Mouse (Mus musculus) retina, embryonic 14.5 days (tissue): ENCODE measurements around the gene Agtrap.

Experiments
- DNase-seq: peaks from one replicate; pipeline ENCODE4 v3.0.0-alpha.2; 2015; ENCODE audit warnings: low spot score

Gene Agtrap

DNA sequence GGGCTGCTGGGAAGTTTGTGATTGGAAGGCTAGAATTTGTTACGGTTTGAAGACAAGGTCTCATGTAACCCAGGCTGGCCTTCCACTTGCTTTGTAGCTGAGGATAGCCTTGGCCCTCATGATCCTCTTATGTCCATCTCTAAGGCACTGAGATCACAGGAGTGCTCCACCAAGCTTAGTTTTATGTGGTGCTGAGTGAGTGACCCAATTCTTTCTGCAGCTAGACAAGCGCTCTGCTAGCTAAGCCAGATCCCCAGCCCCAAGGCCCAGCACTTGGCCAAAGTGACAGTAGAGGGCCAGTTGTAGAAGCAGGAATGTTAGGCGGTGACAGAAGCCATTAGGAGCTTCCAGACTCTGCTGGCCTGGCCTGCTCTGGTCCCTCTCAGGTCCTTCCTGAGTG, 16.3 kb upstream of the Agtrap start:
- DNase-seq = no peak

DNA sequence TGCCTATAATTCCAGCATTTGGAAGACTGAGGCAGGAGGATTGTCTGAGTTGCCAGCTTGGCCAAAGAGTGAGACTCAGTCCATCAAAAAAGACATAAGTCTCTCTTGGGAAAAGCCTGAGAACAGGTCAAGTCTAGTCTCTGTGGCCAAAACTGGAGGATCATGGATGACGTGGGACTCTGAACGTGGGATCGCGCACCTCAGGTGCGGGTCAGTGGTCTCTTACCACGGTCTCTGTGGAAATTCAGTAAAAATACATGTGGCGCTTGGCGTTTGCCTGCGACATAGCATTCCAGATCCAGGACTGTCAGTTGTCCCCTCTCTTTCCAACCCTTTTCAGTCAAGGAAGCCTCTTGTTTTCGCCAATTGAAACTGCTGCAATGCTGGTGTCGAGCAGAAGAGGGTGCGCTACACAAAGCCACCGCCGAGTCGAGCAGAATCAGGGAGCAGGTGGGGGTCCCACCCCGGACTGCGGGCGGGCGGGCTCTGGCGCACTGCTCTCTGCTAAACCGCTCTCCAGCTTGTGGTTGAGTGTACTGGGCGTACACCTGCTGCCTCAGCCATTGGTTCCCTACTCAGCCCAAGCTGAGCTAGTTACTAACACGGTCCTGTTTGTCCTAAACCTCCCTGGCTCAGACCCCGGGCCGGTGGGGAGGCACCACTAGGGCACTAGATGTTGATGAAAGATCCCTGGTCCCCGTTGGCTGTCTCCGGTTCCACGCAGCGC, 14.1 kb upstream of the Agtrap start:
- peak; percentile 73 for DNase-seq

DNA sequence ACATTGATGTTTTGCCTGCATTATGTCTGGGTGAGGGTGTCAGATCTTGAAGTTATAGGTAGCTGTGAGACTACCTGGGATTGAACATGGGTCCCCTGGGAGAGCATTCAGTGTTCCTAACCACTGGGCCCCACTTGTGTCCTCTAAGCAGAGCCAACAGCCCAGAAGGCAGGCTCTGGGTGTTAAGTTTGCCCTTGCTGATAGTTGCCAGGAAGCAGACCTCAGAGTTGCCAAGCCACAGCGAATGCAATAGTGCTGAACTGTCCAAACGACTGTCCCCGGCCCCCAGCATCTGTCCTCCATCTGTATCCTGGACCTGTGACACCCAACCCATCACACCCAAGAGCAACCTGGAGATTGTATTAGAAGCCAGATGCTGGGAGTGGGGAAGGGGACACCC, 10.8 kb upstream of the Agtrap start:
- DNase-seq = no peak

DNA sequence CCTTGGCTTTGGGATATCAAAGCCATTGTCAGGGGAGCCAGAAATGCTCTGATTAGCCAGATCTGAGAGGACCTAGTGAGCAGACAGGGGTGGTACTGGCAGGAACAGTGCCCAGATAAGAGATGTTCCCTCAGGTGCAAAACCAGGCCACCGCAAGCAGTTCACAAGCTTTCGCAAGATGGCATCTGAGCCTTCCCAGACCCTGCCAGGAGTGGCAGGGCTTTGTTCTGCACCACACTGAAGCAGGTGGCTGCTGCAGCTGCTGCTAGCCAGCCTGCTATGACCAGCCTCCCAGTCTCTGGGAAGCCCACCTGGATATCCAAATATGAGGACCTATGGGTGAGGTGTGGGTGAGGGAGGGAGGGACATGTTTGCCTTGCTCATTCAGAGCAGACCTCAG, 10.1 kb upstream of the Agtrap start:
- no peak for DNase-seq

DNA sequence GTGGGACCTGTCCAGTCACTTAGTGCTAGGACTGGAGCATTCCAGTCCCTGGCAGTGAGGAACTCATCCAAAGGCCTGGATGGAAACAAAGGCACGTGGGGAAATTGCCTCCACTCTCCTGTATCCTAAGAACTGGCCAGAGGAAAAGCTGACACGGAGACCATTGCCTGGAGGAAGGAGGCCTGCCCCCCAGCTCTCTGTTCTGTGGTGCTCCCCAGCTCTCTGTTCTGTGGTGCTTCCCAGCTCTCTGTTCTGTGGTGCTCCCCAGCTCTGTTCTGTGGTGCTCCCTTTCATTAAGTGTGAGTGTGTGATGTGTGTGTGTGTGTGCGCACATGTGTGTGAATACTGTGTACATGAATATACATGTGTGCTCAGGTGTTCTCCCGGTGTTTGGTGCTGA, 7.2 kb upstream of the Agtrap start:
- no peak for DNase-seq

DNA sequence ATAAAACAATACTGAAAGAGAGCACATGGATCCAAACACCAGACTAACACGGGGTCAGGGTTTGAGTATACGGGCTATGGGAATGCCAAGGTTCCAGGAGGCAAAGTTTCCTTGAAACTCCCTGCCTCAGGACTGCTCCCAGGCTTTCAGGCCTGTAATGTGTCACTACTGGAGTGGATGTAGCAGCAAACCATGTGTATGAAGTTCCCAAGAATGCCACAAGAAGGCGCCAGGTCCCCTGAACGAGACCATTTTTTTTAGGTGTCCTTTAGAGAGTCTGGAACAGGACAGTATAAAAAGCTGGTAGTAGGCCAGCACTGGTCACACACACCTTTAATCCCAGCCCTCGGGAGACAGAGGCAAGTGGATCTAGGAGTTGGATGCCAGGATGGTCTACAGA, 6.3 kb upstream of the Agtrap start:
- no peak for DNase-seq

DNA sequence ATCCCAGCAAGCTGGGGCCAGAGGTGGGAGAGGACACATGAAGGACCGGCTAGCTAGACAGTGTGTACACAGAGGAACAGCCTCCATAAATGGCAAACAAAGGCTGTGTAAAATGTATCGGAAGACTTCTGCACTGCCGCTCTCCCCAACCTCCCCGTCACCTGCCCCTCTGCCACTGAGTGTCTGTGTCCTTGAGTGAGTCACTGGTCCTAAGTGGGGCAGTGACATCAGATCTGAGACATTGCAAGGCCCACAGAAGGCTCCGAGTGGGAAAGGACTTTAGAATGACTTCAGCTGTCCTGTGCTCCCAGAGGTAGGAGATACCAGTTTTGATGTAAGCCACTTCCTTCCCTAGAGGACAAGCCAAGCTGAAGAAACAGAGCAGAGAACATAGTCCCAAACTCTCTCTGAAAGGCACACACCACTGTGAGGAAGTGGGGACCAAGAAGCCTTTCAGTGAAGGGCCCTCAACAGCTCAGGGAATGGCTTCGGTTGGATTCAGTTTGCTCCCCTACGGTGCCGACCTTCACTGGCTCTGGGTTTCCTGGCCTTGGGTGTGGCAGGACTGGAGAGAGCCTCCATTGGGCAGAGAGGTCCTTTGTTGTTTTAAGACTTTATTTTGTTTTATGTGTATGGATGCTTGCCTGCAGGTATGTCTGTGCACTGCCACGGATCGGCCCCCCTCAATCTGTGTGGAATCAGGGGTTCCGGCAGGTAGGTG, 4.9 kb upstream of the Agtrap start:
- no peak for DNase-seq

DNA sequence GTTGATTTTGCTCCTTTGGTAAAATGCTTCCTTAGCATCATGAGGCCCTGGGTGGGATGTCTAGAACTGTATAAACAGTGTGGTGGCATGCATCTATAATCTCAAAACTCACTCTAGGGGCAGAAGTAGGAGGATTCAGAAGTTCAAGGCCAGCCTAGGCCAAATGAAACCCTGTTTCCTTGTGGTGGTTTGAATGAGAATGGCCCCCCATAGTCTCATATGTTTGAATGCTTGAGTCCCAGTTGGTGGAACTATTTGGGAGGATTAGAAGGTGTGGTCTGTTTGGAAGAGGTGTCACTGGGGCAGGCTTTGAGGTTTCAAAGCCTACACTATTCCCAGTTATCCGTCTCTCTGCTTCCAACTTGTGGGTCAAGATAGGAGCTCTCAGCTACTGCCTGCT, 3.4 kb upstream of the Agtrap start:
- DNase-seq = no peak

DNA sequence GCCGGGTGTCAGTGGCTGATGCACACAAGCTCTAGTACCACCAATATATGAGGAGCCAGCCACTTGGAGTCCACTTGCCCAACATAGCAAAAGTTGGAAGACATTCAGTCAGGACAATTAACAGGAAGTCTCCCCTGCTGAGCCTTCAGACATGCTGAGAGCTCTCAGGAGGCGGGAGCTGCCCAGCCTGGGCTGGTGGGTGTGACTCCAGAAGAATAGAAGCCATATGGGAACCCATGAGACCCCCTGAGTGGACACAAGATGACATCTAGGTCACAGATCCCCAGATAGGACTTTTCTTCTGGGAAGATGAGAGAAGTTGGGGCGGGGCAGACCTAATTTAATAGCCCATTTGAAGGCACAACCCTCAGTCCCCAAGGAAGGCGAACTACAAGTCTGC, 1.3 kb upstream of the Agtrap start:
- DNase-seq = no peak

DNA sequence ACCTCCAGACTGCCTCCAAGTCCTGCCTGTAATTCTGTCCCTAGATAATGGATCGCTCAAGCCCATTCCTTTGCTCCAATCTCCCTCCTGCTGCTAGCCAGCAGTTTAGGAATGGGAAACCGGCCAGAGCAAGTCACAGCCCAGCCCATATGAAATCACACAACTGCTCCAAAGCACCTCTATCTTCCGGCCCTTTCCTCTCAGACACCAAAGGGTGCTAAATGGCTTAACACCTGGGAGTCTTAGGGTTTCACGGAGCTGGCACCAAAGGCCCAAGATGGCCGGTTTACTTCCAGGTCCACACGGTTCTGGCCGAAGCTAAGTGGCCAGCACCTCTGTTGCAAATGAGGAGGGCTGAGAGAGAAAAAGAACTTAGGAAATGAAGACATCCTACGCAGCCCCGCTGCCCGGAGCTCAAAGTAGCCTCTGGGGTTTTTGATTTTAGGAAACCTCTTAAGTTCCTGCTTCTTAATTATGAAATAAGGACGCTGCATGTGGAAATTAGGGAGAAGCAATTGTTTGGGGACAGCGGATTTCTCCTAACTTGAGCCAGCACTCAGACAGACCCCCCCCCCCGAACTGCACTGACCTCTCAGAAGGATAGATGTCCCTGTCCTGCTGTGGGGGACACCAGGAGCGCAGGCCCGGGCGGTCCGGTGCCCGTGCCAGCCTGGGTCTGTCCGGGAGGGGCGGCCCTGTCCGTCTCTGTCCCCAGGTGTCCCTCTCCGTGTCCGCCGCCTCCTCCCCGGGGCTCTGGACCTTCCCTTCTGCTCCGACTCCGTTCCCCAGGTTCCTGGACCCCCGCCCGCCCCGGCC, 532 bp downstream of the Agtrap start:
- DNase-seq = peak; percentile 32

DNA sequence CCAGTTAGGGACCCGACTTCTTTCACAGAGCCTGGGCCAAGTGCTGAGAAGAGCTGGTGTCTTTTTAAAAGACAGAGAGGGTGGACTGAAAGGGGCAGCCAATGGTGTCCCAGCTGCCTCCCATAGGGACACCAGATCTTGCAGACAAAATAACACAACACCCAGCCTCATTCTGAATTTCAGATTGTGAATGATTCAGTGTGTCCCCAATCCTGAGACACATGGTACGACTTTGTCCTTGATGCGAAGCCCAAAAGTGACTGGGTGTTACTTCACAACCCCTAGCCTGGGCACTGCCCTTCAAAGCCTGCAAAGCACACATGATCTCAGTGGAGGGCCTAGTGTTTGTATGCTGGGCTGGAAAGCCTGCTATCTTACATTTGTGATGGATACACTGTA, 1.9 kb downstream of the Agtrap start:
- DNase-seq = no peak

DNA sequence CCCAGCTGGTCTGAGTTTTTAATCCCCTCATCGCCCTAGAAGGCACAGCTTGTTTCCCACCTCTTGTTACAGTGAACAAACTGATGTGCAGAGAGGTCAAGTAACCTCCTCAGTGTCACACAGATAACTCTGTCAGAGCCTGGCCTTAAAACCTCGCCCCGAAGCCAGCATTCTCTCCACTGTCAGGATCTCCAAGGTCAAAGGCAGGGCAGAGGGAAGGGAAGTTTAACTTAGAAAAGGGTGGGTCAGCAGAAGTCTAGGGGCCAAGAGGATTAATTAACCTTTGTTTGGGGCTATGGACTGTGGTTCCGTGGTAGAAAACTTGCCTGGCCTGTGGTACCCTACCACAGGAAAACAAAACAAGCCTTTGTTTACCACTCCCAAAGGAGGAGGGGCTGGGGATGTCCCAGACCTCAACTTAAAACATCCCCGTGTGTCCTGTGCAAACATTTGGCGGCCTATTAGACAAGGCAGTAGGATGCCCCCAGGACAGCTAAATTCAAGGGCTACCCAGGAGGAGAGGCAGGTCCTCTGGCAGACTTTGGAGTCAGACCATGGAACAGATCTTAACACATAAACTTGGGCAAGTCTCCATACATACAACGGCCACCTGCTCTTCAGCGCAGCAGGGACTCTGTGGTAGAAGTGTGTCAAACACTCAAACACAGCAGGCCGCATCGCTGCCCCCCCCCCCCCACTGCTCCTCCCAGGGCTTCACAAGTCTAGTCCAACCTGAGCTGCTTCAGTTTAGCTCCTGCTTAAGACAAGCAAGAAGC, 2.5 kb downstream of the Agtrap start:
- no peak for DNase-seq

DNA sequence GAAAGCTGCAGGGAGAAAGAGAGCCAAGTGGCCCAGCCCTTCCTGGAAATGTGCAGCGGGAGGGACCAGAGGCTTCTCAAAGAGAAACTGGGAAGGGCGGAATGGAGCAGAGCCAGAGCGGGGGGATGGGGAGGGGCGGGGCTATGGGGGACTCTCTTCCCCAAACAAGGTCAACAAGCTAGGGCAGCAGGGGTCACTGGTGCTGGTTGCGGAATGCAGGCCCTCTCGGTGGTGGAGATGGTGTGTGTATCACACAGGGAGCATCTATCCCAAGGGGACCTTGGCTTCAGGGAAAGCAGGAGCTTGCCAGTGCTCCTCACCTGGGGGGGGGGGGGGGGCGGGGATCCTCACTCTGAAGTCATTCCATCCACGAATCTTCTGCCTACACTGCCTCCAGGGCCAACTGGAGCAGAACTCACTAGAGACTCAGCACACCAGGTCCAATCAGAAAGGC, 3.5 kb downstream of the Agtrap start:
- DNase-seq = peak; percentile 49

DNA sequence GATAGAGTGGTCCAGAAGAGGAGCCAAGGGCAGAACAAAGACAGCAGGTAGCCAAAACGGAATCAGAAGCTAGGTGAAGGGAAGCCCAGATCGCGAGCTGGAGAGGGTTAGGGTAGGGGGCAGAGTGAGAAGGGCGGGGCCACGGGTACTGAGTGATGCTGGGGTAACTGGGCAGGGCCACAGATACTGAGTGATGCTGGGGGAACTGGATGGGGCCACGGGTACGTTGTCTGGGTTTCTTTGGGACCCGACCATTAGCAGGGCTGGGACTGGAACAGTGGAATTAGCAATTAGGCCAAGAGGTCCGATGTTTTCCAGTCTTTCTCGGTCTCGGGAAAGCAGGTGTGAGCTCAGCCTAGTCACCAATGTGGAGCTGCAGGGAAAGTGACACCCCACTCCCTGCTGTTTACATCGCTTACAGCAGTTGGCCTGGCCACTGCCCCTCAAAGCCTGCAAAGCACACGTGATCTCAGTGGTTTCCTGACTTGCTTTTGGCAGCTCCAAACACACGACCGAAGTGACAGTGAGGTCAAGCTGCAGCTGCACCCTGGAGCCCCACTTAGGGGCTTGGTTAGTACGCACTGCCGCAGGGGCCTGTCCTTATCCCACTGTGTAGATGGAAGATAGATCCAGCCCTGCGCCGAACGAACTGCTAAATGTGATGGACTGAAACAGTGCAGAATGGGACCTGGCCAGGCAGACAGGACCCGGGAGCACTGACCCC, 4.5 kb downstream of the Agtrap start:
- peak; percentile 29 for DNase-seq

DNA sequence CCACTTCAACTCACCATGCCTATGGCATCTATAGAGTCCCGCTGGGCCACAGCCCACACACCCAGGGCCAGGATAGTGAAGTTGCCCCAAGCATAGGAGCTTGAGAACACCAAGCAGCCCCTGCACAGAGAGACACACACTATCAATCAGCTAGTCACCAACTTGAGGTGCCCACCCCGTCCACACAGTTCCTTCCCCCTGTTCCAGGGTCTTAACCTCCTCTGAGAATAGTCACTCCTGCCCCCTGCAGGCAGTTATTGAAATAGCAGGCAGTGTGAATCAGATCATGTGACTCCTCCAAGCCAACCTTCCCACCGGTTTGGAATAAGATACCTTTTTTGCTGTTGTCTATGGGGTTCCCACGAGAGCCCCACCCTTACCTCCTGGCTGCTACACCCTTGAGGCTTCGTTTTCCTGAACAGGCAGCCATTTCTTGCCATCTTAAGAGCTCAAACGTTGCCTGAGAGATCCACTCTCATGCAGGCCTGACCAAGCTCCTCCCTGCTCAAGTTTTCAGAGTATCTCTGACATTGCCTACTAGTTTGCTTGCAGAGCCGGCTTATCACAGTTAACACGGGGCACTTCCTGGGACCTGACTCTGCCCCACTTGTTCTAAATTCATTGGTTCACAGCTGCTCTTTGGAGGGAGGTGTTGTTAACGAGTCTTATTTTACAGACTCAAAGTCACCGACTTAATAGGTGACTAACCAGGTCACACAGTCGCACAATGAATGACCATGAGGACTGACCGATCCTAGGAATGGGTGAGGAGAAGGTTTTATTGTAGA, 5.4 kb downstream of the Agtrap start:
- peak; percentile 82 for DNase-seq

DNA sequence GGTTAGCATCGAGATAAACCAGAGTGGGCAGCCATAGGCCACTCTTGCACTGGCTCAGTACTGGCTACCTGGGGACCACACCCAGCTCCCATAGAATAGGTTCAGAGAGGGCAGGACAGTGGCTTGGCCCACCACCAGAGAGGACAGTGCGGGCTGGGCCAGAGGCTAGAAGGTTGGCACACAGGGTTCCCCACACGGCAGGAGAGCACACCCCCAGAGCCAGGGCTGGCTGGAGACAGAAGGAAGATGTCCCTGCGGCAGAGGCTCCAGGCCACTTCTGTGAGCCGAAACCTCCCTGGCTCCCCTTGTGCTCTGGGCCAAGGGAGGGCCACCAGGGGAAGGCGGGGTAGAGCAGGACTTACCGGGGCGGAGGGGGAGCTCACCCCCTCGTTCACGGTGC, 6.6 kb downstream of the Agtrap start:
- DNase-seq = no peak

DNA sequence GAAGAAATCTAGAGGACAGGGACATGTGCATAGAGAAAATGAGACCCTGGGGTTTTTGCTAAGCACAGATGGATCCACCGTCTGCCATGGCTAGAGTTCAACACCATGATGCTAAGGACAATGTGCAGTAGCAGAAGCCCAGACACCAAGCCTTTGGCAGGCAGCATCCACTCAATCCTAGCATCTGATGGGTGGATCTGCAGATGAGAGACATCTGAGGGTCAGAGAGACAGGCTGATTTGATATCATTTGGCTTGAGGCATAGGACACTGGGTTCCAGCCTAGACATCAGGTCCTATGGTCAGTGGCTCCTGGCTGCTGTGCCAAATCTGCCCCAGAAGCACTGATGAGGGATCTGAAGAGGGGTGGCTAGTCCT, 7.2 kb downstream of the Agtrap start:
- DNase-seq = no peak

DNA sequence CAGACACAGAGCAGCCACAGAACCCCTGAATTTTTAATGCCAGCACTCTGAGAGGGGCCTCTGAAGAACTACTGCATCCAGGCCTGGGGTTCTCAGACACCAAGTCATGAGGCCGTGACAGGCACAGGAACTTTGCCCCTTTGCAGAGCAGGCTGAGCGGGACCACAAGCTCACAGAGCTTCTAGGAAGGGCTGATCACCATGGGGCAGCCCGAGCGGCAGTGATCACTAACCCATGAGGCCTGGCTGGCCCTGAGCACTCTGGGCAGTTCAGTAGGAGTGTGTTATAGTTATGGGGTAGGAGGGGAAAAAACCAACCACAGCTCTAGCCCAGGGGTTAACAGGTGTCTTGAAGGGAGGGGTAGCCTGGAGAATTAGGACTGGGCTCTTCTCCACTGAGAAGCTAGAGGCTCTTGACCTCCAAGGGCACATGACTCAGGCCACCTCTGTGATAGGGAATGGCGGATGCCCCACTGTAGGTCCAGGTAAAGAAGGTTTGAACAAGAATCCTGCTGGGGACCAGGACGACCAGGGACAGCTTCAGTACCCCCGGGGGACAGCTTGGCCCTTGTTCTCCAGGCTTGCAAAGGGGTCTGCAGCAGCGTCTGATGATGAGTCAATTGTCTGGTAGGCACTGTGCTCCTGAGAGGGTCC, 7.8 kb downstream of the Agtrap start:
- no peak for DNase-seq

DNA sequence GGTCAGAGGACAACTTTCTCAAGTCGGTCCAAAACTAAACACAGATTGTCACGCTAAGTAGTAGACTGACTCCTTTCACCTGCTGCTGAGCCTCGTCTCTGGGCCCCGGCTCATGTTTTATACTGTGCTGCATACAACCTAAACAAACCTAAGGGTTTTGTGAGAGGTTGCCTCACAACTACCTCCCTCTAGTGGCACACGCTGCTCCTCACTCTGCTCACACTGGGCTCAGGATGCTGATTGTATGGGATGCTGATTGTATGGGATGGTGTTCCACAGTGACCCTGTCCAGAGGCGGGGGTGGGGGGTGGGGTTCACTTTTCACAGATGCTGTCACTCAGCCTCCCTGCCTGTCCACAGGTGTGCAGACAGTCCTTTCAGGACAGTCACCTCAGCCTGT, 8.6 kb downstream of the Agtrap start:
- DNase-seq = no peak

DNA sequence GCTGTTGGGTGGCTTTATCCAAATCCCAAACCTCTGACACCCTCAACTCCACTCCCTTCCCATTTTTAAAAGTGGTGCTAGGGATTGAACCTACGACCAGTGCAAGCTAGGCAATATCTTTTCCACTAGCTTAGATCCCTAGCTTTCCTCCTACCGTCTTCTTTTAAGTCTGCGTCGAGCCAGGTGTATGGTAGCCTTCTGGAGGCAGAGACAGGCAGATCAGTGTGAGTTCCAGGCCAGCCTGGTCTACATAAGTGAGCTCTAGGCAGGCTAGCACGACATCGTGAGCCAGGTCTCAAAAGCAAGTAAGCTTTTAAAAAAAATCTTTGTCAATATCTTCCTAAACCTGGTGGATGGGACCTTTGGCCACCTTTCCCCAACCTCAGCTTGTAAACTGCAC, 11.9 kb downstream of the Agtrap start:
- no peak for DNase-seq
